ENCODE assay signal across 10 mouse cellular contexts in the genomic region with DNA sequence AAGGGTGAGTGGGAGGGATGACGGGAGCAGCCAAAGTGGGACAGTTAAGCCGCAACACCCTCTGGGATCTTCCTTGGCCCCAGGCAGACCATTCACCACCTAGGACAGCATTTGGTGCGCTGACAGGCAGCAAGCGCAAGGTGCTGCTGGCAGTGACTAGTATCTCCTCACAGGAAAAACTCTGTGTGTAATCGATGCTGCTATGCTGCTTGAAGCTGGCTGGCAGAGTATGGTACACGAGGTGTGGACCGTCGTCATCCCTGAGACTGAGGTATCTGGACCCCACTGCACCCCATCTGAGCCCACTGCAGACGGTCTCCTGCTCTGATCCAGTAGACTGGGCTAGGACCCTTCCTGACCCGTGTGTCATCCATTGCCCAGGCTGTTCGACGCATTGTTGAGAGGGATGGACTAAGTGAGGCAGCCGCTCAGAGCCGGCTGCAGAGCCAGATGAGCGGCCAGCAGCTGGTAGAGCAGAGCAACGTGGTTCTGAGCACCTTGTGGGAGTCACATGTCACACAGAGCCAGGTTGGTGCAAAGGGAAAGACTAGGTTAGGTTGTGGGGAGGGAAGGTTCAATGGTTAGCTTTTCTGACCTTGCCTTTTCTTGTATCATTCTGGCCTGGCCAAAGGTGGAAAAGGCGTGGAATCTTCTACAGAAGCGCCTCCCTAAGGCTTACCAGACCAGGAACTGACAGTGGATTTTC. TPM values are rescaled to one million over a fixed set of nuclear protein-coding genes. Genes with fewer than 3 reads are reported as not detected.
DNase-seq lines count a peak whose midpoint lies in the region; ATAC-seq and TF ChIP-seq lines count a peak whose summit lies in the region.
"Had no signal": no experiment of that assay in that cellular context is flagged by ENCODE, and none has a peak within 500 bp of the region (broad histone marks: within the 10 kb centered on the region; RNA-seq: fewer than 3 reads in every experiment).

No protein-coding gene starts in this region.

- no peak for TF ChIP-seq CTCF in forebrain, postnatal 0 days (IDR thresholded peaks at IDR 0.05; ENCODE audit: low read depth)
- no peak for TF ChIP-seq CTCF in midbrain, postnatal 0 days (IDR thresholded peaks at IDR 0.05)

- no peak overlapping the region for H3K27ac ChIP-seq in forebrain, postnatal 0 days (ENCODE audit: low read depth, low read length)
- H3K27ac ChIP-seq in kidney, embryonic 15.5 days = peak overlapping the region; percentile 90; the same call in 1 of the 2 replicates
- H3K27ac ChIP-seq in midbrain, postnatal 0 days (ENCODE audit: low read depth, low read length) = 0 out of 2 replicates have a peak overlapping the region, but pooled peaks have one; percentile 81

- H3K9ac ChIP-seq in forebrain, postnatal 0 days = 0 out of 2 replicates have a peak overlapping the region, but pooled peaks have one; percentile 81
- H3K9ac ChIP-seq in kidney, embryonic 15.5 days = no peak overlapping the region
- 0 out of 2 replicates have a peak overlapping the region, but pooled peaks have one; percentile 30 for H3K9ac ChIP-seq in midbrain, postnatal 0 days (replicated peaks; ENCODE audit: low read length, poor library complexity, severe bottlenecking)

- no peak overlapping the region for H3K4me2 ChIP-seq in forebrain, postnatal 0 days (ENCODE audit: low read depth)
- H3K4me2 ChIP-seq in kidney, embryonic 15.5 days = no peak overlapping the region
- no peak overlapping the region for H3K4me2 ChIP-seq in midbrain, postnatal 0 days (ENCODE audit: low read depth, low read length, poor library complexity, severe bottlenecking)

- H3K4me1 ChIP-seq in forebrain, postnatal 0 days (ENCODE audit: insufficient read depth) = peaks cover 12% of the 10 kb centered on the region
- peaks cover 54% of the 10 kb centered on the region for H3K4me1 ChIP-seq in kidney, embryonic 15.5 days
- H3K4me1 ChIP-seq in midbrain, postnatal 0 days (ENCODE audit: insufficient read depth, low read length) = peaks cover 20% of the 10 kb centered on the region

- peaks cover 38% of the 10 kb centered on the region for H3K36me3 ChIP-seq in forebrain, postnatal 0 days (ENCODE audit: insufficient read depth)
- peaks cover 35% of the 10 kb centered on the region for H3K36me3 ChIP-seq in kidney, embryonic 15.5 days
- H3K36me3 ChIP-seq in midbrain, postnatal 0 days (ENCODE audit: insufficient read depth, low read length) = peaks cover 28% of the 10 kb centered on the region

- H3K9me3 ChIP-seq in forebrain, postnatal 0 days (ENCODE audit: low read length) = no peaks in the 10 kb centered on the region
- no peaks in the 10 kb centered on the region for H3K9me3 ChIP-seq in kidney, embryonic 15.5 days (replicated peaks)
- H3K9me3 ChIP-seq in midbrain, postnatal 0 days (ENCODE audit: low read length) = no peaks in the 10 kb centered on the region

- peak; percentile 73 for DNase-seq in kidney, adult 11 months
- DNase-seq in kidney, postnatal 4 days = no peak
- DNase-seq in forebrain, postnatal 0 days = no peak
- no peak for DNase-seq in midbrain, postnatal 0 days (ENCODE audit: low spot score)
- no peak for DNase-seq in testis, postnatal 14 days (ENCODE audit: low spot score)
- no peak for DNase-seq in layer of hippocampus, postnatal 10 days (ENCODE audit: low spot score in 2 of 2)
- DNase-seq in gastrocnemius, postnatal 4 days (ENCODE audit: low spot score in 2 of 2) = no peak
- DNase-seq: lung, adult 2 months had no signal

- 94% methylated on average over 18 of the region's 18 CpGs for WGBS in forebrain, postnatal 0 days
- WGBS in kidney, embryonic 15.5 days = 94% methylated on average over 18 of the region's 18 CpGs
- 93% methylated on average over 18 of the region's 18 CpGs for WGBS in midbrain, postnatal 0 days

- H3K4me3 ChIP-seq in forebrain, postnatal 0 days (ENCODE audit: low read depth, low read length) = no peak overlapping the region
- H3K4me3 ChIP-seq in kidney, embryonic 15.5 days (replicated peaks) = peak overlapping the region; percentile 81; the same call in 1 of the 2 replicates
- H3K4me3 ChIP-seq in midbrain, postnatal 0 days (ENCODE audit: low read depth, low read length) = no peak overlapping the region

- peaks cover 6% of the 10 kb centered on the region for H3K27me3 ChIP-seq in forebrain, postnatal 0 days (ENCODE audit: insufficient read depth, low read length)
- H3K27me3 ChIP-seq in kidney, embryonic 15.5 days = peaks cover 10% of the 10 kb centered on the region
- H3K27me3 ChIP-seq in midbrain, postnatal 0 days (ENCODE audit: insufficient read depth, low read length) = peaks cover 2% of the 10 kb centered on the region; the same call in 1 of the 2 replicates
- H3K27me3 ChIP-seq: Patski had no signal

- no peak for ATAC-seq in forebrain, postnatal 0 days
- no peak for ATAC-seq in kidney, embryonic 15.5 days (replicated peaks; ENCODE audit: low FRiP score)
- no peak for ATAC-seq in midbrain, postnatal 0 days (ENCODE audit: low FRiP score)
- ATAC-seq: Patski had no signal

RNA-seq across cellular contexts. Expression of a gene that starts 1.3 kb away (rescaled TPM):
- 68.0 and 76.5 TPM in 2 replicates for total RNA-seq in forebrain, postnatal 0 days (2014; rRNA removed)
- polyA plus RNA-seq in forebrain, postnatal 0 days (2015; fragmentation: Nextera tagmentation; extraction: Ambion mirVana) = 78.0 and 82.4 TPM in 2 replicates
- 44.9 and 46.9 TPM in 2 replicates for polyA plus RNA-seq in kidney, embryonic 15.5 days (2015; fragmentation: Nextera tagmentation; extraction: Ambion mirVana)
- 60.7 and 61.3 TPM in 2 replicates for total RNA-seq in midbrain, postnatal 0 days (2014; rRNA removed)
- polyA plus RNA-seq in midbrain, postnatal 0 days (2015; fragmentation: Nextera tagmentation; extraction: Ambion mirVana) = 64.1 and 67.8 TPM in 2 replicates
- 10 to 100 TPM; 39.2 to 50.3 TPM for total RNA-seq in layer of hippocampus, postnatal 10 days (2021)
- 10 to 100 TPM; 13.1 to 13.4 TPM for total RNA-seq in gastrocnemius, postnatal 4 days (2021)

RNA-seq across cellular contexts. Expression of a gene that starts 3.4 kb away (rescaled TPM):
- 39.3 and 40.7 TPM in 2 replicates for total RNA-seq in forebrain, postnatal 0 days (2014; rRNA removed)
- polyA plus RNA-seq in forebrain, postnatal 0 days (2015; fragmentation: Nextera tagmentation; extraction: Ambion mirVana) = 39.8 and 40.2 TPM in 2 replicates
- polyA plus RNA-seq in kidney, embryonic 15.5 days (2015; fragmentation: Nextera tagmentation; extraction: Ambion mirVana) = 46.3 and 46.7 TPM in 2 replicates
- 41.8 and 48.7 TPM in 2 replicates for total RNA-seq in midbrain, postnatal 0 days (2014; rRNA removed)
- 31.5 and 34.1 TPM in 2 replicates for polyA plus RNA-seq in midbrain, postnatal 0 days (2015; fragmentation: Nextera tagmentation; extraction: Ambion mirVana)
- total RNA-seq in layer of hippocampus, postnatal 10 days (2021) = 10 to 100 TPM; 32.9 to 37.7 TPM
- total RNA-seq in gastrocnemius, postnatal 4 days (2021) = 10 to 100 TPM; 15.1 to 17.8 TPM

RNA-seq across cellular contexts. Expression of a gene that starts 7.6 kb away (rescaled TPM):
- total RNA-seq in forebrain, postnatal 0 days (2014; rRNA removed) = 0.23 and 0.71 TPM in 2 replicates
- not detected in 2 replicates for polyA plus RNA-seq in forebrain, postnatal 0 days (2015; fragmentation: Nextera tagmentation; extraction: Ambion mirVana)
- 0.19 and 0.24 TPM in 2 replicates for polyA plus RNA-seq in kidney, embryonic 15.5 days (2015; fragmentation: Nextera tagmentation; extraction: Ambion mirVana)
- total RNA-seq in midbrain, postnatal 0 days (2014; rRNA removed) = 0.27 TPM in 1 of 2 replicates, not detected in the other
- not detected in 2 replicates for polyA plus RNA-seq in midbrain, postnatal 0 days (2015; fragmentation: Nextera tagmentation; extraction: Ambion mirVana)
- under 1 TPM; 0.33 to 0.37 TPM for total RNA-seq in layer of hippocampus, postnatal 10 days (2021)
- total RNA-seq in gastrocnemius, postnatal 4 days (2021) = under 1 TPM; 0.20 to 0.21 TPM

RNA-seq across cellular contexts. Expression of a gene that starts 9.5 kb away (rescaled TPM):
- total RNA-seq in forebrain, postnatal 0 days (2014; rRNA removed) = 9.5 and 13.8 TPM in 2 replicates
- 19.2 and 25.7 TPM in 2 replicates for polyA plus RNA-seq in forebrain, postnatal 0 days (2015; fragmentation: Nextera tagmentation; extraction: Ambion mirVana)
- polyA plus RNA-seq in kidney, embryonic 15.5 days (2015; fragmentation: Nextera tagmentation; extraction: Ambion mirVana) = 37.3 and 38.0 TPM in 2 replicates
- 5.3 and 6.9 TPM in 2 replicates for total RNA-seq in midbrain, postnatal 0 days (2014; rRNA removed)
- polyA plus RNA-seq in midbrain, postnatal 0 days (2015; fragmentation: Nextera tagmentation; extraction: Ambion mirVana) = 8.9 and 10.3 TPM in 2 replicates
- 1 to 10 TPM; 5.8 to 7.0 TPM for total RNA-seq in layer of hippocampus, postnatal 10 days (2021)
- total RNA-seq in gastrocnemius, postnatal 4 days (2021) = 1 to 10 TPM; 4.9 to 6.2 TPM

RNA-seq across cellular contexts. Expression of a gene that starts 16.0 kb away (rescaled TPM):
- 11.3 and 14.9 TPM in 2 replicates for total RNA-seq in forebrain, postnatal 0 days (2014; rRNA removed)
- polyA plus RNA-seq in forebrain, postnatal 0 days (2015; fragmentation: Nextera tagmentation; extraction: Ambion mirVana) = 11.6 and 12.6 TPM in 2 replicates
- polyA plus RNA-seq in kidney, embryonic 15.5 days (2015; fragmentation: Nextera tagmentation; extraction: Ambion mirVana) = 16.8 TPM in 2 replicates
- 20.9 and 22.2 TPM in 2 replicates for total RNA-seq in midbrain, postnatal 0 days (2014; rRNA removed)
- 16.0 and 16.6 TPM in 2 replicates for polyA plus RNA-seq in midbrain, postnatal 0 days (2015; fragmentation: Nextera tagmentation; extraction: Ambion mirVana)
- total RNA-seq in layer of hippocampus, postnatal 10 days (2021) = 1 to 10 TPM; 8.6 to 9.9 TPM
- 10 to 100 TPM; 11.4 to 12.8 TPM for total RNA-seq in gastrocnemius, postnatal 4 days (2021)
